11 mouse cellular contexts compared by ENCODE assay signal in genomic region chr13:92884206-92884605, GRCm38 (mm10).
"Had no signal": no experiment of that assay in that cellular context is flagged by ENCODE, and none has a peak within 500 bp of the region (broad histone marks: within the 10 kb centered on the region; RNA-seq: fewer than 3 reads in every experiment).

No protein-coding gene starts in this region.

- DNase-seq: heart, adult 2 months; heart, postnatal 14 days; heart, postnatal 36 days; kidney, adult 11 months; kidney, adult 2 months; kidney, adult 9 months; kidney, postnatal 14 days; kidney, postnatal 36 days; layer of hippocampus, adult 9-11 months; layer of hippocampus, postnatal 36 days; left cerebral cortex, postnatal 4 days had no signal
